Mouse (Mus musculus): Measurements from ENCODE around the gene Pde4b.

The Pde4b gene

DNA sequence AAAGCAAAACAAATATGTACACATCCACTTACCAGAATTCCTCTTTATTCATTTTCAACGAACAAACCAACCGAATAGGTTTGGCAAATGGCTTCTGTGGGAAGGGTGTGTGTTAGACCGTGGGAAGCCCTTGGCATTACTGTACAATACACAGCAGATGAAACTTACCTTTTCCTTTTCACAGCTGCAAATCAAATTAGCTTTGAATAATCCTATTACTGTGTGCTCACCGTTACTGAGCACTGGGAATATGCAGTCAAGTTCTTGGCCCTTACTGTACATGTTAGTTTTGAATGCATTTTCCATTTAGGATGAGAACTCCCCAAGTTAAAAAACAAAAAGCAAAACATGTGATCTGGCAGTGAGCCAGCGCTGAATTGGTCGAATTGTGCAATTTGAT lies 199.8 kb downstream of the Pde4b start:
- DNase-seq (ENCODE audit: low read depth, low spot score), result no peak

GRCm38 (mm10) chr4:102290052-102290734 lies 202.8 kb downstream of the Pde4b start:
- DNase-seq (ENCODE audit: low read depth, low spot score), result no peak

GRCm38 (mm10) chr4:102297558-102297957 lies 210.2 kb downstream of the Pde4b start:
- no peak for DNase-seq (ENCODE audit: low read depth, low spot score)

GRCm38 (mm10) chr4:102302568-102302967 lies 215.2 kb downstream of the Pde4b start:
- no peak for DNase-seq (ENCODE audit: low read depth, low spot score)

- DNase-seq (ENCODE audit: low read depth, low spot score), result no peak
These were observed 220.4 kb downstream of the Pde4b start for GRCm38 (mm10) chr4:102307661-102308297.

DNA sequence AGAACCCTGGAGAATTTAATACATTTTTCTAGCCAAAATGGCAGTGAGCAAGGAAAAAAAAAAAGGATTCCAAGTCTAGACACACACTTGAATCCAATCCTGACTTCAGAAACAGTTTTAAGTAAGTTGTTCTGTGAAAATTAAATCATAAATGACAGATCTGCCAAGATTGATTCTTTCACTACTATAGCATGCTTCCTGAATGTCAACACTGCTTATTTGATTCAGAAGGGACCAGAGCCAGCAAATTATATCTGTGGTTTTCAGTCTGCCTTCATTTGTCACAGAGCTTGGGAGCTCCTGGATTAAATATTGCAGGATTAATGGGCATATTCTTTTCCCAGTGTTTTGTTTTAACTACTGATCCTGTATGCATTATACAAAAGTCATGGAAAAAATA lies 223.3 kb downstream of the Pde4b start:
- no peak for DNase-seq (ENCODE audit: low read depth, low spot score)

DNA sequence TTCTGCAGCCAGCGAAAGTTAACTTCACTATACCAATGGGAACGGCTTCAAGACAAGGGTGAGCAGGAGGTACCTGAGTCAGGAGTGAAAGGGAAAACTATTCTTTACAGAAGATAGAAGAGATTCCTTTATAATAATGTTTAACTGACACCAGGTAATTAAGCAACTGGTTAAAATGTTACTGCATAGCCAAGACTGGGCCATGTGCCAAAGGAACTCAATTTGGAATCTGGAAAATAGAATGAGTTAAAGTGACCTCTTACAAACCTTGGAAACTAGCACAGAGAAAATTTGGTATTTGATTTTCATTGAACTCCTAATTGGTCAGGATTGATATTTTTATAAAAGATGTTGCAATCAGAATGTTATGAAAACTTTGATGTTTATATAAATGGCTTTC lies 228.7 kb downstream of the Pde4b start:
- no peak for DNase-seq (ENCODE audit: low read depth, low spot score)

DNA sequence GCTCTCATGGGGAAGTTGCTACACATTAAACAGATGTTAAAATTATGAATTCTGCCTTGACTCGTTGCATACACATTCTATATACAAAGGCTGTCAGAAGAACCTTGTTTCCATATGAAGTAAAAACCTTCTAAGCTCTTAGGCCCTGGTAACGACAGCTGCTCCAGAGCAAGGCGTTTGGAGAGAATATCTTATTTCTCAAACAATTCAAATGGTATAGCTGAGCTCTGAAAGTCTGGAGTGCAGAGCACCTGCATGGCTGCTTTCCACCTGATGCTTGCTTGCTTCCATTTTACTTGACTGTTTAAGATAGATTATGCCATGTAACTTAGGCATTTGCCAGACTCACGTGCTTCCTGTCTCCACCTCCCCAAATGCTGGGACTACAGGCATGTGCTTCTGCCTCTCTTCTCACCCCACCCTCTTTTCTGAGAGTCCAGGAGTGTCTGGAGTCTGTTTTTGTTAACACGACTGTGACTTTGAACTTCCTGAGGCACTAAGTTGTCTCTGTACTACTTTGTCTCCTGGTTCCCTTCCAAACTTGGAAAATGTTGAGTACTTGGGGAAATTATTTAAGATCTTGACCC lies 229.4 kb downstream of the Pde4b start:
- DNase-seq (ENCODE audit: low read depth, low spot score), result no peak

- no peak for DNase-seq (ENCODE audit: low read depth, low spot score)
These were observed 231.3 kb downstream of the Pde4b start for GRCm38 (mm10) chr4:102318596-102318995.

DNA sequence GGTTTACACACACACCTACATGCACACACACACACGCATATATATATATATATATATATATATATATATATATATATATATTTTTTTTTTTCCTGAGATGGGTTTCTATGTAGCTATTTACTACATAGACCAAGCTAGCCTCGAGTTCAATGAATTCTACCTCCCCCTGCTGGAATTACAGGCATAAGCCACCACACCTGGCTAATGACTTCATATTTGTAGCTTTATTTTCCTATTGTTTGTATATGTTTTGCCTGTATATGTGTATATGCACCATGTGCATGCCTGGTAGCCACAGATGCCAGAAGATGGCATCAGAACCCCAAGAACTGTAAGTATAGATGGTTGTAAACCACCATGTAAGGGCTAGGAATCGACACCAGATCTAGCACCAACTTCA lies 234.0 kb downstream of the Pde4b start:
- no peak for DNase-seq (ENCODE audit: low read depth, low spot score)

- no peak for DNase-seq (ENCODE audit: low read depth, low spot score)
These were observed 245.0 kb downstream of the Pde4b start for GRCm38 (mm10) chr4:102332386-102332785.

DNA sequence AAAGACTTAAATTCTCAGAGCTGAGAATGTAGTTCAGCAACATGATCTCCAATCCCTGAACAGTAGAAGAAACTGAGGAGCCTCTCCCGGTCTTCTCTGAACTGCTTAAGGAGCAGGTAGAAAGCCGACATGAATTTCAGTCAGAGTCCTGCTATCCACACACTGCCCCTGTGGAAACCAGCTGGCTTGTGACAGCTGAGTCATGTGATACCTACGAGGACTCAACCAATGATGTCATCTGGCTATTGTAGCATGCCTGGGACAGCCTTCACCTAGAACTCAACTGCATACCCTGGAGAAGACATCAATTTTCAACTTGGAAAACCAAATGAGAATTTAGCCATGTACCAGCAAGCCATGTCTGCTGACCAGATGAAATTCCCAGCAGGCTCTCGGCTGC lies 245.5 kb downstream of the Pde4b start:
- DNase-seq (ENCODE audit: low read depth, low spot score), result no peak

DNA sequence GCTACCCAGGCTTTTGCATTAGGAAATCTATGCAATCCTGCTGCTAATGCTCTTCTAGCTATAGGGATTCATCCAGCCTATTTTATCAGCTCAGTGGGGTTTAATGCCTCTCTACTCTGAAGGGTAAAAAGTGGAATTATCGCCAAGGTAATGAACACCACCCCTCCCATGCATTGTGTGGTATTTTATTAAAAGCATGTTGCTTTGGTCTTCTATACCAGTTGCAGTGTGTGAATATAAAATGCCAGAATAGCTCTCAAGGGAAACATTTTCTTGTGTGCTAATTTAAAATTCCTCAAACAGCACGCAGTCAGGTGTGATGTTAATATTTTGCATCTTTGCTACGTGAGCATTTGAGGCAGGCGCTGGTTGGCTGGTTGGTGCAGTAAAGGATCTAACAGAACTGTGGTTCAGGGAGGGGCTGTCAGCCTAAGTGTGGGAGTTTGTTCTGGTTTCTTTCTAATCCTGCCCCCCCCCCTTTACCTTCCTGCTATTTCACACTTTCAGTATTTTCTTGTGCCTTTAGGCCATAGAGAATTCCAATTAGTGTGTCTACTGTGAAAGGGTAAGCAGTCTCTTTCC lies 259.7 kb downstream of the Pde4b start:
- DNase-seq (ENCODE audit: low read depth, low spot score), result no peak

DNA sequence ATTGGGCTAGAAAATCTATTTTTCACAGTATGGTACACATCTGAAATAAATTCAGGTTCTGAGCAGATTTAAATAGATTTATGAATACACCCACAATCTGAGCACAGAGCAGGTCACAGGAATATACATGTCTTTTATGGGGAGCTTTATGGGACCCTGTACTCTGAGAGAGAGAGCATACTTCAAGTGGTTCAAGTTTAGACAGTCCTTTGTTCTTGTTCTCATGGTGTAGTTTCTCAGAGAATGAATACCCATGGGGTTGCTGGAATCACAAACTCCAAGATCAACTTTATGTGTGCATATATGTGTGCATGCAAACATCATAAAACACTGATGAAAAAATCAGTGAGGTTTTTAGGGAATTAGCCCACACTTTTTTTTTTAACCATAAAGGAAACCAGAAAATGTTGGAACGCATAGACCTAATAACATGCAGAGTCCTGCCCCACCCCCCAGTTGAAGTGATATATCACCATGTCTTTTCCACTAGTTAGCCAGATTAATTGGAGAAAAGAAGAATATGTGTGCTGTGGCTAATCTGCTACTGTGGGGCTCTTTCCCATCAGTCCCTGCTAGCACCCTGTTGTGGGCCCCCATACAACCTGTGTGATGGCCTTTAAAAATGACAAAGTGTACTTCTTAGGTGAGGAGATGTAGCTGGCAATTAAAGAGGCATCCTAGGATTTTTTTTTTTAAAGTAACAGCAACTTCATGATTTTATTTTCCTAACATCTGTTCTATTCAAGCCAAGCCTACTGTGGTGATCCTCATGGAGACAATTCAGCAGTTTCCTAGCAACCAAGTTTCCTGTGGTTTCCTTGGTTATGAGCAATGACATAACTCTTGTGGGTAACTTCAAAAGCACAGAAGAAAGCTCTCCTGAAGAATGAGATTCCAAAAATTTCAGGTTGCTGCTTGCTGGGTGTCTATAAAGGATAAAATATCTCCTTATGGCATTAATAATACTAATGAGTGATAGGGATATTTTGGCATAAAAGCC lies 264.4 kb downstream of the Pde4b start:
- DNase-seq (ENCODE audit: low read depth, low spot score), result no peak

DNA sequence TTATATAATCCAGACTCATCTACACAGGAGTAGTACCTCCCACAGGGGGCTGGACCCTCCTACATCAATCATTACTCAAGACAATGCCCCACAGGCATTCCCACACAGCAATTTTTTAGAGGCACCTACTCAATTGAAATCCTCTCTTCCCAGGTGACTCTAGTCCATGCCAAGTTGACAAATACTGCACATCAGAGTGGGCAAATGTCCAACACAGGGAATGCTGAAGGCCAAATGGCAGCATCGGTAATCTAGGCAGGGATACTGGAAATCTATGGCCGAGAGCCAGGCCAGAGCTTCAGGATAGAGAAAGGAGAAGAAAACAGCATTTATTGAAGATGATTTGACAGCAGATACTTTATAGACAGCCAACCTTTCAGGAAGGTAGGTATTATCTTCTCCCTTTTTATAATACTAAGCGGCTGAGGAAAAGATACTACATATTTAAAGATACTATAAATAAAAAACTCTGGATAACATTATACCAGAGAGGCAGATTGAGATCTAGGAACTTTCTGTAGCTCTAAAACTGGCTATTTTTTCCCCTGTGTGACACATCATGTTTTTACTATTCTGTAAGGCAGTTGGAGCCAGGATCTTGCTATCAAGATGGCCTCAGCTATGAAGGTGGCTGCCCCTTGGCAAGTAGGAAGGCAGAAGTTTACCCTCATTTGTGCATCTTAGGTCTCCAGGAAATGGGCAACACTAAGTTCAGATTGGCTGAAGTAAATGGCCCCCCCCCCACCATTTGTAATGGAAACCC lies 266.5 kb downstream of the Pde4b start:
- no peak for DNase-seq (ENCODE audit: low read depth, low spot score)

DNA sequence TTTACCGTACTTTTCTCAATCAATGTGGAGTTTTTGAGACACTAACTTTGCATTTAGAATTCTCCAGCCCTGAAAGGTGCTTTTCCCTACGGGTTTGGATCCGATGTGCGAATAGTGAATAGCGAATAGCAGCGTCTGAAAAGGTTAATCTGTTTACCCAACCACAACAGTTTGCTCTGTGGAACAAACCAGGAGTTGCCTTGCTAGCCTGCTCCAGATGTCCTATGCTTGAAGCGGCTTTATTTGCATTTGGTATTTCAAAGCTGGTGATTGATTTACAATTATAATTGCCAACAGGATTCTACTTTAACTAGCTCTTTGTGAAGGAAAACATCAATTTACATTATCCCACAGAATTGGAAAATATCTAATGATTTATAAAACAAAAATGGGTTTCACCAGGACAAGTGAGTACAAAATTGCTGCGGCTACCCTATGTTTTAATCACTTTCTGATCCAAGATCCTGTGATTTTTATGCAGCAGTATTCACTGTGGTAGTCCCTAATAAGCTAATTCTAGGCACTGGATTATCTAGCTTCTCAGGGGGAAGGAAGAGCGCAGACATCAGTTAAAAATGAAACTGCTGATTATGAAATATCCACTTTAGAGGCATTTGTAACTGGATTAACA lies 280.9 kb downstream of the Pde4b start:
- DNase-seq (ENCODE audit: low read depth, low spot score), result no peak

GRCm38 (mm10) chr4:102374614-102375013 lies 287.3 kb downstream of the Pde4b start:
- DNase-seq (ENCODE audit: low read depth, low spot score), result no peak

GRCm38 (mm10) chr4:102382763-102383505 lies 295.6 kb downstream of the Pde4b start:
- no peak for DNase-seq (ENCODE audit: low read depth, low spot score)

GRCm38 (mm10) chr4:102393605-102394004 lies 306.3 kb downstream of the Pde4b start:
- DNase-seq (ENCODE audit: low read depth, low spot score), result no peak

DNA sequence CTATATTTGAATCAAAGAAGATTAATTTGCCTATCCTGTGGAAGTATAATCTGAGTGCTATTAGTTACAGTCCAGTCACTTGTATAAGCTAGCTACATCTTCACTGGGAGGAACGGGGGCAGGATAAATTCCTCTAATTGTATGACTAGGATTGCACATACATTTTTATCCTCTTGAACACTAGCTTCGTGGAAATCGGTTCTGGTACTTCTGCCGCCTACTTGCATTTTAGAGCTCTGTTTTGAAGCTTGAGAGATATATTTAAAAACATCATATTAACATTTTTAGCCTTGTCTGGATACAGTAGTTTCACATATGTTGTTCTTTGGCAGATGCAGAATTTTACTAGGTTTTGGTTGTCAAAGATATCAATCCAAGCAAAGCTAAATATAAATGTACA lies 310.0 kb downstream of the Pde4b start:
- DNase-seq (ENCODE audit: low read depth, low spot score), result no peak

Data from forelimb bud, embryonic 11.5 days (tissue).